In genomic region chr4:118319706-118320344, GRCm38 (mm10) we compare ENCODE assay signal across 12 mouse cellular contexts. TPM values are rescaled to one million over a fixed set of nuclear protein-coding genes. Genes with fewer than 3 reads are reported as not detected.
DNase-seq lines count a peak whose midpoint lies in the region; ATAC-seq and TF ChIP-seq lines count a peak whose summit lies in the region.
"Had no signal": no experiment of that assay in that cellular context is flagged by ENCODE, and none has a peak within 500 bp of the region (broad histone marks: within the 10 kb centered on the region; RNA-seq: fewer than 3 reads in every experiment).

No protein-coding gene starts in this region.

- no peak overlapping the region for H3K27ac ChIP-seq in kidney, postnatal 0 days
- no peak overlapping the region for H3K27ac ChIP-seq in hindbrain, embryonic 11.5 days (ENCODE audit: low read depth, low read length)
- H3K27ac ChIP-seq in midbrain, embryonic 13.5 days, result no peak overlapping the region
- H3K27ac ChIP-seq: heart, adult 2 months had no signal

- no peak for DNase-seq in kidney, postnatal 0 days (ENCODE audit: low spot score)
- DNase-seq in kidney, adult 9 months, result no peak
- DNase-seq in embryo, embryonic 10.5 days (ENCODE audit: low spot score), result peak; percentile 33
- DNase-seq in hindbrain, embryonic 11.5 days (ENCODE audit: low spot score), result peak; percentile 34
- DNase-seq in right cerebral cortex, postnatal 10 days (ENCODE audit: low spot score in 2 of 2), result no peak
- DNase-seq in frontal cortex, postnatal 10 days (ENCODE audit: low spot score in 2 of 2), result no peak
- DNase-seq: heart, adult 2 months; kidney, postnatal 25 days; thymus, postnatal 36 days had no signal

- ATAC-seq in kidney, postnatal 0 days (replicated peaks; ENCODE audit: low FRiP score, low read depth), result no peak; the same call in 1 of the 2 replicates
- ATAC-seq in hindbrain, embryonic 11.5 days (ENCODE audit: low FRiP score), result no peak
- ATAC-seq in midbrain, embryonic 13.5 days, result no peak
- ATAC-seq in CD4-positive, CD25-positive, alpha-beta regulatory T cell, adult 4 months, result no peak
- ATAC-seq: forebrain, embryonic 14.5 days had no signal

- no peaks in the 10 kb centered on the region for H3K9me3 ChIP-seq in kidney, postnatal 0 days (replicated peaks; ENCODE audit: low read length)
- H3K9me3 ChIP-seq in hindbrain, embryonic 11.5 days (ENCODE audit: control insufficient read depth, low read length), result no peaks in the 10 kb centered on the region
- no peaks in the 10 kb centered on the region for H3K9me3 ChIP-seq in midbrain, embryonic 13.5 days

- peak overlapping the region; percentile 7; the same call in 1 of the 2 replicates for H3K4me2 ChIP-seq in kidney, postnatal 0 days (ENCODE audit: low read length)
- 0 out of 2 replicates have a peak overlapping the region, but pooled peaks have one; percentile 3 for H3K4me2 ChIP-seq in hindbrain, embryonic 11.5 days (replicated peaks; ENCODE audit: low read depth, low read length)
- H3K4me2 ChIP-seq in midbrain, embryonic 13.5 days (replicated peaks), result peak overlapping the region; percentile 32

- H3K27me3 ChIP-seq in kidney, postnatal 0 days (ENCODE audit: insufficient read depth, low read length), result no peaks in the 10 kb centered on the region
- no peaks in the 10 kb centered on the region for H3K27me3 ChIP-seq in hindbrain, embryonic 11.5 days (ENCODE audit: control insufficient read depth, insufficient read depth, low read length)
- no peaks in the 10 kb centered on the region for H3K27me3 ChIP-seq in midbrain, embryonic 13.5 days

- TF ChIP-seq CTCF in kidney, postnatal 0 days (IDR thresholded peaks at IDR 0.05; ENCODE audit: low read depth), result no peak

- no peaks in the 10 kb centered on the region for H3K36me3 ChIP-seq in kidney, postnatal 0 days (ENCODE audit: insufficient read depth, low read length)
- no peaks in the 10 kb centered on the region for H3K36me3 ChIP-seq in hindbrain, embryonic 11.5 days (ENCODE audit: control insufficient read depth, insufficient read depth, low read length)
- no peaks in the 10 kb centered on the region for H3K36me3 ChIP-seq in midbrain, embryonic 13.5 days

- 37% methylated on average over 8 of the region's 8 CpGs for WGBS in kidney, postnatal 0 days
- 38% methylated on average over 8 of the region's 8 CpGs for WGBS in hindbrain, embryonic 11.5 days
- WGBS in midbrain, embryonic 13.5 days, result 37% methylated on average over 8 of the region's 8 CpGs

- no peak overlapping the region for H3K9ac ChIP-seq in kidney, postnatal 0 days (ENCODE audit: low read depth, low read length)
- no peak overlapping the region for H3K9ac ChIP-seq in hindbrain, embryonic 11.5 days (ENCODE audit: low read depth, low read length)
- H3K9ac ChIP-seq in midbrain, embryonic 13.5 days (replicated peaks), result no peak overlapping the region

- no peaks in the 10 kb centered on the region for H3K4me1 ChIP-seq in kidney, postnatal 0 days (replicated peaks; ENCODE audit: insufficient read depth, low read length)
- H3K4me1 ChIP-seq in hindbrain, embryonic 11.5 days (replicated peaks; ENCODE audit: control insufficient read depth, insufficient read depth, low read length), result 0 out of 2 replicates have a peak, but pooled peaks cover 3% of the 10 kb centered on the region
- H3K4me1 ChIP-seq in midbrain, embryonic 13.5 days (replicated peaks), result peaks cover 9% of the 10 kb centered on the region

- no peak overlapping the region for H3K4me3 ChIP-seq in kidney, postnatal 0 days (replicated peaks; ENCODE audit: low read depth, low read length)
- no peak overlapping the region for H3K4me3 ChIP-seq in hindbrain, embryonic 11.5 days (ENCODE audit: low read depth, low read length)
- H3K4me3 ChIP-seq in midbrain, embryonic 13.5 days (replicated peaks), result no peak overlapping the region
- H3K4me3 ChIP-seq: heart, adult 2 months had no signal

RNA-seq across cellular contexts. Expression of gene Ptprf, which starts 28.6 kb away (rescaled TPM):
- polyA plus RNA-seq in kidney, postnatal 0 days (2015; fragmentation: Nextera tagmentation; extraction: Ambion mirVana), result 34.0 and 37.6 TPM in 2 replicates
- 62.4 and 66.0 TPM in 2 replicates for polyA plus RNA-seq in hindbrain, embryonic 11.5 days (2014; fragmentation: Nextera tagmentation; extraction: Ambion mirVana)
- polyA plus RNA-seq in midbrain, embryonic 13.5 days (2015; fragmentation: Nextera tagmentation; extraction: Ambion mirVana), result 80.3 and 91.8 TPM in 2 replicates
- polyA plus RNA-seq in CD4-positive, CD25-positive, alpha-beta regulatory T cell, adult 4 months (2017; shearing (Covaris generic)), result under 1 TPM; 0.39 to 0.65 TPM

Comparison
In these comparisons a context has a peak if more than half of its experiments do, and no peak if none do; other contexts are left out.
1. DNase-seq: peak in embryo, embryonic 10.5 days (single experiment) and hindbrain, embryonic 11.5 days (single experiment); none in kidney, postnatal 0 days (single experiment), kidney, adult 9 months (single experiment), right cerebral cortex, postnatal 10 days (0 of 2) and frontal cortex, postnatal 10 days (0 of 2).
2. RNA of gene Ptprf, which starts 28.6 kb away (polyA plus RNA-seq): 80.3 to 91.8 TPM in midbrain, embryonic 13.5 days, 62.4 to 66.0 TPM in hindbrain, embryonic 11.5 days and 34.0 to 37.6 TPM in kidney, postnatal 0 days; 0.39 to 0.65 TPM in CD4-positive, CD25-positive, alpha-beta regulatory T cell, adult 4 months; every median in the first group is over 10 times any median in the second.
3. Peak in every context shown above with its lines, with median percentiles within 50 percentile points of each other: H3K4me2 ChIP-seq.